Mouse (Mus musculus) layer of hippocampus, adult 11-12 months (tissue): ENCODE measurements around the gene Ndufa8.

Experiments
- DNase-seq: peaks from one replicate; pipeline ENCODE4 v3.0.0; 2022; ENCODE audit warnings: low spot score

Ndufa8 gene

DNA sequence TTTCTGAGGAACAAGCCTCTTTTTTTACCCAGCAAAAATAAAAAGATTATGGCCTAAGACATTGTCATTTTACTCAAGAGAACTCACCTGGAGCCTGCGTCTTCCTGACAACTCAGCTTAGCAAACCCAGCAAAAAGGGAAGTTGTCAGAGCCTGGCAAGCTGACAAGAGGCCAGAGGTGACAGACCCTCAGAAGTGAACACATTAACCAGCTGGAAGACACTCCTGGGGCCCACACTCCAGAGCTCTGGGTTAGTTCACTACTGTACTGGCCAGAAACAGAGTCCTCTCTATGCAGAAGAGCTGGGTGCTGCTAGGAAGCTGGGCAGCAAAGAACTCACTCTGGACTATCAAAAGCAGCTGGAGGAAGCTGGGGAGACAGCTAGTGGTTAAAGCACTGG lies 8.3 kb downstream of the Ndufa8 start:
- no peak for DNase-seq

DNA sequence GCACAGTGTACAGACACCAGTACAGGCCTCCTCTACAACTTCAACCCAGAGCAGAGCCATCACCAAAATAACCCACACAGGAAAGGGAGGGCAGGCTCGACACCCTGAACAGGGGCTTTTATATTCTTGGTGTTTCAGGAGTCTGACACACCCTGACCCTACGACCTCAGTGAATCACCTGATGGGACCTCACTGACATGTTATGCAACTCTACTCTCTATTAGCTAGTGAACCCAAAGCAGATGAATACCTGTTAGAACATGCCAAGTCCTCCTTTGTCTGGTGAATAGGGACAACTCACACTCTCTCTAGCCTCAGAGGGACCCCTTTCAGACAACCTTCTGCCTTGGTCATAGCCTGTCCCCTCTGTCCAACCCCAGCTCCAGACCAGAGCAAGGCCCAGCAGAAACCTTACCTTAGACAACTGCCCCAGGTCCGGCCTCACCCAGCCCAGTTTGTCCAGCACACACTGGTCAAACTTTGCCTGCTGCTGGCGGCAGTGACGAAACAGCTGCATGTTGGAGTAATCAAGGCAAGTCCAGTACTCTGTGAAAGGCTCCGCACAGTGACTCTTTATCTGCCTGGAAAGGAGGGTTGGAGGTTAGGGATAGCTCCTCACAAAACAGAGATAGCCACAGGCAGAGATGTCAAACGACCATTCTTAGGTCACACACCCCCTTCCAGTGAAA lies 9.8 kb downstream of the Ndufa8 start:
- DNase-seq, result no peak

DNA sequence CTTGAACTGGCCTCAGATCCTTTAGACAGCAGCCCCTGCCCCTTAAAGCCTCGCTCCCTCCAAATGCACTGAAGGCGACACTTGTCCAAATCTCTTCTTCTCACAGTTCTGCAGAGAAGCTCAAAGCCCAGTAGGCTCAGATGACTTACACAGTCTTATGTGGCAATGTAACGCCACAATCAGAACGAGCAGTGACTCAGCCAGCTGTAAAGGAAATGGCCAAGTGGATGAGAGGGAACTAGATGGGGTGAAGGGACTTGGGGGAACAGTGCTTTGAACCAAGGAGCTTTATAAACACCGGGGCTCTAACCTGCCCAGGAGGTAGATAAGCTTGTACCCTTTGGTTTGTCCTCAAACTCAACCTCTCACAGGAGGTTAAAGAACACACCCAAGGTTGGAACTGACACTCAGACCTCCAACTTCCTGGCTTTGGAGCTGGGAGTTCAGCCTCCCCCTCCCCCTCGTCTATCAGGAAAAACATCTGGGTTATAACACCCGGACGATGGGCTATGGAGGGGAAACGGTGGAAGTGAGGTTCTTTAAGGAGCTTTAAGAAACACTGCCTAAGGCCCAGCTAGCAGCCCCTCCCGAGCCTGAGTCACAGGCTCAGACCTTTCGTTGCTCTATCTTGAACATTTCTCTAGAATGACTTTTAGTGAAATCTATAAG lies 13.7 kb downstream of the Ndufa8 start:
- no peak for DNase-seq

DNA sequence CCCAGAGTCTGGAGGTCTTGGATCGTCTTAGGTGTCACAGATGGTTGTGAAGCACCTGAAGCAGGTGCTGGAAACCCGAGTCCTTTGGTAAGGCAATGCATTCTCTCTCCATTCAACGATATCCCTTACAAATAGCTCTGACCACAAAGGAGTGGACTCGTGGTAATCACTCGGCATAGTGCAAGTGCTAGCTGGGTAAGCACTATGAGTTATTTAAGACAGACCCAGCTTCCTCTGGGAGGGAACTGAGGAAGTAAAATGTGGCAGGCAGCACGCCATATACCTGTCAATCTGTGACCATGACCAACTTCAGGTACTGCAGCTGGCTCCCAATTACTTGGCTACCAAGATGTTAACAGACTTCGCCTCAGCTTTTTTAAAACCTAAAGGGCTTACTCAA lies 14.3 kb downstream of the Ndufa8 start:
- no peak for DNase-seq

DNA sequence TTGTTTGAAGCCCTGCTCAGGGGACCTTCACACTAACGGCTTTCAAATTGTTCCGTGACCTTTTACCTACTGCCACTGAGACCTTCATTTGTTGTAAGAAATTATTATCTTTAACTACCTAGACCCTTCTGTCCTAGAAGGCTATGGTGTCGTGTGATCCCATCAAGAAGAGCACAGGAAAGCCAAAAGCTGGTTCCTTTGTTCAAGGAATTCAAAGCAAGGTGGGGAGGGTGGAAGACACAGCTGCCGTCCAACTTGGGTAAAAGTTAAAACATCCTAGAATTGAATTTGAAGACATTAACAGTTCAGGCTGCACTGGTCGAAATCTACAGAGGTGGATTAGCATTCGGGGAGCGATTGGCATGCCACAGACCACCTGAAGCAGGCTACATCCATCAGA lies 15.2 kb downstream of the Ndufa8 start:
- no peak for DNase-seq

DNA sequence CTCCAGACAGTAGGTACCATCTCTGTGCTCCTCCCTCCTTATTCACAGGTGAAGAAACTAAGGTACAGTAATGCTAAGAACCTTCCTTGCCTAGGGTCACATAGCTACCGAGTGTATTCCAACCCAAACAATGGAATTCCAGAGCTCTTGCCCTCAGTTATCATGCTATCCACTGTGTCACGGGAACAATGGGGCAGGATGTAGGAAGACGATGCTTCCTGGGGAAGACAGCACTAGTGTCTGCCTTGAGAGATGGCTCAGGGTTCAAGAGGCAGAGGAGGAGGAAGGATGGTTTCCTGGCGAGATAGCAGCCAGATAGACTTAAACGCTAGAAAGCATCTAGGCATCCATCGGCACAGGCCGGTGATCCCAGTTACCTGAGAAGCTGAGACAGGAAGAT lies 16.3 kb downstream of the Ndufa8 start:
- no peak for DNase-seq

GRCm38 (mm10) chr2:36023291-36023690 lies 25.9 kb downstream of the Ndufa8 start:
- DNase-seq, result no peak

GRCm38 (mm10) chr2:36021385-36022159 lies 27.6 kb downstream of the Ndufa8 start:
- DNase-seq, result peak; percentile 88

DNA sequence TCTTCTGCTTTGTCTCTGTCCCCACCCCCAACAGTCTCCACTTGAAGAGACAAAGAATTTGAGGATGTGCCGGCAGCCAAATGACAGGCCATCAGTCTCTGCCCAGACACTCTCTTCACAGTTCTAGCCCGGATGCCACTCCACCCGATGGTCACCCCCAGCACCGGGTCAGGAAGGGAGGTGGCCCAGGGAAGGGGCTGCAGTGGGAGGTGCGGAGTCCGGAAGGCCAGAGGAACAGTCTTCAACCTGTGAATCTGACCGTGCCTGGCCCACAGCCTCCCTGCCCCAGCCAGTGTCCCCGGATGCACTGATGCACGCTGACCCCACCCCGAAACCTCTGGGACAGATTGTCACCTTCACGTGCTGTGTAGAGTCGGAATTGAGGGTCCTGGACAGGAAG lies 36.2 kb downstream of the Ndufa8 start:
- DNase-seq, result no peak

DNA sequence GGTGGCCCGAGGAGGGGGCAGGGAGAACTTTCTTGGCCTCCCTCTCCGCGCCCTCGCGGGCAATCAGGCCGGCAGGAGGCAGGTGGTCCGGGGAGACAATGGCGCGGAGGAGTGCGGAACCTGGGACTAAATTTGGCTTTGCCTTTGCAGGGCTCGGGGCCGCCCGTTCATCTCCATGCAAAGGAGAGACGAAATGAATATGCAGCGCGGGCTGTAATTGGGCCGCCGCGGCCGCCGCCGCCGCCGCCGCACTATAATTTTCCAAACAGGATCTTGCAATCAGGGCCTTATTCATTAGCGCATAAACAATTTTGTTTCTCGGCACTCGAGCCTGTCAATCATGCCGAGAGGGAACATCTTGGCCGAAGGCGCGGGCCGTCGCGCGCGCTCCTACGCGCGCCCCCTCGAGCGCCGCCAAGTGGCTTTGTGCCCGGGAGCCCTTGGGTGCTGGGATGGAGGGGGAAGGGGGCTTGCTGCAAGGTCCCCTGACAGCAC lies 37.8 kb downstream of the Ndufa8 start:
- DNase-seq, result peak; percentile 28

- no peak for DNase-seq
Measured at GRCm38 (mm10) chr2:36010579-36010978, 38.6 kb downstream of the Ndufa8 start.

- DNase-seq, result peak; percentile 37
Measured at GRCm38 (mm10) chr2:36009386-36009785, 39.8 kb downstream of the Ndufa8 start.

GRCm38 (mm10) chr2:36008071-36008470 lies 41.1 kb downstream of the Ndufa8 start:
- DNase-seq, result peak; percentile 45

- no peak for DNase-seq
Measured at GRCm38 (mm10) chr2:36002188-36002587, 47.0 kb downstream of the Ndufa8 start.

- no peak for DNase-seq
Measured at GRCm38 (mm10) chr2:36000390-36000789, 48.8 kb downstream of the Ndufa8 start.

GRCm38 (mm10) chr2:35999212-35999611 lies 50.0 kb downstream of the Ndufa8 start:
- DNase-seq, result no peak

DNA sequence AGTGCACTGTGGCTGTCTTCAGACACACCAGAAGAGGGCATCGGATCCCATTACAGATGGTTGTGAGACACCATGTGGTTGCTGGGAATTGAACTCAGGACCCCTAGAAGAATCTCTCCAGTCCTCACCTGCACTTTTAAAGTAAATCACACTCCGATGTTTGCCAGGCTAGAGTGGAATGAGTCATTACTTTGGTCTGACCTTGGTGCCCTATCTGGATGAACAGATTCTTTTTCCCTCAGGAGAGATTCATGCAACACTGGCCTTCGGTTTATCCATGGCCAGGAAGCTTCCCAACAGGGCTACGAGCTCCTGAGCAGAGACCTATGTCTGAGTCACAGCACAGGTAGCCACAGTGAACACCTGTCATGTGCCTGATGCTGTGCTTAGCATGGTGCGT lies 50.8 kb downstream of the Ndufa8 start:
- DNase-seq, result no peak

GRCm38 (mm10) chr2:35996753-35997152 lies 52.5 kb downstream of the Ndufa8 start:
- DNase-seq, result no peak

DNA sequence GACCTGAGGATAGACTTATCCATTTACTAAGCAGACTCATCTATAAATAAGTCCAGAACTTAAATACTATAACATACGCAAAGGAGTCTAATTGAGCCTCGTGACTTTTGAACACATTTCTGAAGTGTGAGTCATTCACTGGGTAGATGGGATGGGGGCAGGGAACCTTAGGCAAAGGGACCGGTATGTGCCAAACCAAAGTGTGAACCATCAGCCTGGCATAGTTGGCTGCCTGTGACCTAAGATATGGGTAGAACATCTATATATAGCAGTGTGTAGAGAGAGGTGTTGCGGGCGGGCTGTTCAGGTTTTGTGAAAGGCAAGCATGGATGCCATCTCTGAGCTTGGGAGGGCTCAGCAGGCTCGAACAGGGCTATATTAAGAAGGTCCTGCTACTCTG lies 54.9 kb downstream of the Ndufa8 start:
- no peak for DNase-seq

- no peak for DNase-seq
Measured at GRCm38 (mm10) chr2:35993481-35993880, 55.7 kb downstream of the Ndufa8 start.

GRCm38 (mm10) chr2:35992259-35992658 lies 56.9 kb downstream of the Ndufa8 start:
- DNase-seq, result no peak
